Mouse (Mus musculus): ENCODE data around the gene Ggcx.
"Not testable (repeated sequence)": the region's sequence is repeated elsewhere in the genome, so short reads cannot be mapped to it uniquely, and the experiment has no call there.

Ggcx gene

GRCm38 (mm10) chr6:72429061-72429842 is 15.1 kb downstream of the Ggcx start:
- no peak for DNase-seq (ENCODE audit: low read depth, low spot score)

GRCm38 (mm10) chr6:72430989-72431921 is 17.1 kb downstream of the Ggcx start:
- DNase-seq (ENCODE audit: low read depth, low spot score), result no peak

GRCm38 (mm10) chr6:72432153-72432552 is 18.0 kb downstream of the Ggcx start:
- no peak for DNase-seq (ENCODE audit: low read depth, low spot score)

- no peak for DNase-seq (ENCODE audit: low read depth, low spot score)
Measured at GRCm38 (mm10) chr6:72438226-72438625, 24.1 kb downstream of the Ggcx start.

- no peak for DNase-seq (ENCODE audit: low read depth, low spot score)
Measured at GRCm38 (mm10) chr6:72438862-72439354, 24.8 kb downstream of the Ggcx start.

- DNase-seq (ENCODE audit: low read depth, low spot score), result peak; percentile 73
Measured at GRCm38 (mm10) chr6:72439355-72440185, 25.5 kb downstream of the Ggcx start, which contains the start of gene Mat2a. Mat2a (minus strand) TSS chr6:72439558.

GRCm38 (mm10) chr6:72440186-72440990 is 26.3 kb downstream of the Ggcx start:
- no peak for DNase-seq (ENCODE audit: low read depth, low spot score)

- DNase-seq (ENCODE audit: low read depth, low spot score), result no peak
Measured at GRCm38 (mm10) chr6:72442921-72443604, 29.0 kb downstream of the Ggcx start.

- no peak for DNase-seq (ENCODE audit: low read depth, low spot score)
Measured at GRCm38 (mm10) chr6:72445011-72445410, 30.9 kb downstream of the Ggcx start.

- no peak for DNase-seq (ENCODE audit: low read depth, low spot score)
Measured at GRCm38 (mm10) chr6:72447487-72447886, 33.4 kb downstream of the Ggcx start.

- not testable (repeated sequence) for DNase-seq (ENCODE audit: low read depth, low spot score)
Measured at GRCm38 (mm10) chr6:72451778-72452177, 37.7 kb downstream of the Ggcx start.

- no peak for DNase-seq (ENCODE audit: low read depth, low spot score)
Measured at GRCm38 (mm10) chr6:72452329-72452728, 38.2 kb downstream of the Ggcx start.

- no peak for DNase-seq (ENCODE audit: low read depth, low spot score)
Measured at GRCm38 (mm10) chr6:72453578-72453977, 39.5 kb downstream of the Ggcx start.

GRCm38 (mm10) chr6:72454072-72454746 is 40.1 kb downstream of the Ggcx start:
- no peak for DNase-seq (ENCODE audit: low read depth, low spot score)

GRCm38 (mm10) chr6:72454833-72455373 is 40.8 kb downstream of the Ggcx start:
- no peak for DNase-seq (ENCODE audit: low read depth, low spot score)

GRCm38 (mm10) chr6:72456567-72456966 is 42.5 kb downstream of the Ggcx start:
- DNase-seq (ENCODE audit: low read depth, low spot score), result no peak

- no peak for DNase-seq (ENCODE audit: low read depth, low spot score)
Measured at GRCm38 (mm10) chr6:72458418-72458817, 44.3 kb downstream of the Ggcx start.

- DNase-seq (ENCODE audit: low read depth, low spot score), result no peak
Measured at GRCm38 (mm10) chr6:72458921-72459320, 44.8 kb downstream of the Ggcx start.

All from WW6 (cell line).